Mouse (Mus musculus): Measurements from ENCODE around the gene Med18. TPM values are rescaled to one million over a fixed set of nuclear protein-coding genes. Genes with fewer than 3 reads are reported as not detected.
"Not testable (repeated sequence)": the region's sequence is repeated elsewhere in the genome, so short reads cannot be mapped to it uniquely, and the experiment has no call there.

Med18 gene
- total RNA-seq, 2 experiments from 2014 or later: 13.5 to 13.6 TPM

GRCm38 (mm10) chr4:132421923-132422782 is 41.6 kb downstream of the Med18 start, which contains the start of gene Phactr4:
Gene Phactr4, minus strand, starts transcription at chr4:132422489.
- DNase-seq (ENCODE audit: low spot score in 2 of 2): peak; percentile 91 to 96

- no peak for DNase-seq (ENCODE audit: low spot score in 2 of 2)
These were observed 42.2 kb downstream of the Med18 start for GRCm38 (mm10) chr4:132421556-132421922.

- no peak for DNase-seq (ENCODE audit: low spot score in 2 of 2)
These were observed 43.2 kb downstream of the Med18 start for GRCm38 (mm10) chr4:132420471-132420870.

- no peak for DNase-seq (ENCODE audit: low spot score in 2 of 2)
These were observed 47.8 kb downstream of the Med18 start for GRCm38 (mm10) chr4:132415966-132416365.

GRCm38 (mm10) chr4:132413257-132413656 is 50.5 kb downstream of the Med18 start:
- DNase-seq (ENCODE audit: low spot score in 2 of 2): not testable (repeated sequence)

DNA sequence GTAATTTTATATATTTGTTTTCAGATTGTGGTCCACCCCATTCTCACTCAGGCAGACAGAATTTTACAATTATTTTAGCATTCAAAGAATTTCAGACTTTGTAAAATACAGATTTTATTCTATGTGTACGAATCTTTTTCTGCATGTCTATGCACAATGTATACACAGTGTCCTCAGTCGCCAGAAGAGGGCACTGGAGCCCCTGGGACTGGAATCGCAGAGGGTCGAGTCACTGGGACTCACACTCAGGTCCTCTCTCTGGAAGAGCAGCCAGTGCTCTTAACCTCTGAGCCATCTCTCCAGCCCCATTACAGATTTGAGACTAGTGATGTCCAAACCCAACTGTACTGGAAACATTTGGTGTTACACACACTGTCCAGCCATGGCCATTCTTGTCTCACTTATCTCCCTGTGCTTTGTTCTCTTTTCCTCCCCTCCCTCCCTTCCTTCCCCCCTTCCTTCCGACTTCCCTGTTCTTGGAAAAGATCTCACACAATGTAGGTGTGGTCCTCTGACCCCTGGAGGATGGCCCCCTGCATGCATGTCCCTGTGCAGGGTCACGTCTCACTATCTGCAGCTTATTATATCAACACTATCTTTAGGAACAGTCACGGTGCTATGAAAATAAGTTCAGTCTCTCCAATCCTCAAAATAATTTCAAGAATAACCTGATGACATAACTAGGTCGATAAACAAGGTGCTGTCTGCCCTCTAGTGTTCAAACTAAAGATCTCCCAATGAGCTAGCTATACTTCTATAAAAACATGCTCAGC is 52.2 kb downstream of the Med18 start:
- DNase-seq (ENCODE audit: low spot score in 2 of 2): no peak

DNA sequence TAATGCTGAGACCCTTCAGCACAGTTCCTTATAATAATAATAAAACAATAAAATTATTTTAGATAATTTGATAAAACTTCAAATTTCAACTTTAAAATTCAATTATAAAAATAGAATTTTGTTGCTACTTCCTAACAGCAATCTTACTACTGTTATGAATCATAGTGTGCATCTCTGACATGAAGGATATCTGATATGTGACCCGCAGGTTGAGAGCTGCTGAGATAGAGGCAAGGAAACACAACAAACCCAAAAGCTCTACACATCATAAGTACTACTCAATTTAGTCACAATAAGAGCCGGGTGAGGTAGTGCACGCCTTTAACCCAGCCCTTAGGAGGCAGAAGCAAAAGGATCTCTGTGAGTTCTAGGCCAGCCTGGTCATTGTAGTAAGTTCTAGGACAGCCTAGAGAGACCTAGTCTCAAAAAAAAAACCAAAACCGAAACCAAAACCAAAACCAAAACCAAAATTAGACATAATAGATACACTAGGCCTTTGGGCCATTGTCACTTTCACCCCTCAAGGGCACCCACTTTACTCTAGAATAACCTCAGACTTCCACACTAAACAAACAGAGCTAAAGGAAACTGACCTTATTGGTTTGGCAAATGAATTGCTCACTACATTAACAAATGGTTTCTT is 54.0 kb downstream of the Med18 start:
- no peak for DNase-seq (ENCODE audit: low spot score in 2 of 2)

Other genes starting within 250 kb of the Med18 start
- gene Gmeb1, start 202.3 kb downstream of the Med18 start, total RNA-seq (2021): 10 to 100 TPM; 19.8 to 26.8 TPM
- gene Taf12, start 189.5 kb downstream of the Med18 start, total RNA-seq (2021): 10 to 100 TPM; 19.4 to 23.3 TPM
- 1 to 10 TPM; 4.3 to 6.6 TPM for gene Rab42, start 160.5 kb downstream of the Med18 start, total RNA-seq (2021)
- 10 to 100 TPM; 40.3 to 45.8 TPM for gene Trnau1ap, start 134.4 kb downstream of the Med18 start, total RNA-seq (2021)
- gene Rcc1, start 110.3 kb downstream of the Med18 start, total RNA-seq (2021): 10 to 100 TPM; 29.9 to 34.2 TPM
- gene Phactr4, start 41.4 kb downstream of the Med18 start, total RNA-seq (2021): 10 to 100 TPM; 48.5 to 59.9 TPM
- gene Sesn2, start 46.6 kb upstream of the Med18 start, total RNA-seq (2021): 10 to 100 TPM; 12.5 to 14.3 TPM
- 100 to 1,000 TPM; 533 to 549 TPM for gene Atpif1, start 69.7 kb upstream of the Med18 start, total RNA-seq (2021)
- 100 to 1,000 TPM; 110 to 116 TPM for gene Dnajc8, start 71.6 kb upstream of the Med18 start, total RNA-seq (2021)
- gene Ptafr, start 100.1 kb upstream of the Med18 start, total RNA-seq (2021): 1 to 10 TPM; 2.1 to 2.4 TPM
- gene Eya3, start 175.1 kb upstream of the Med18 start, total RNA-seq (2021): 10 to 100 TPM; 24.3 to 27.3 TPM

Data from adrenal gland, postnatal 4 days (tissue).